Mouse (Mus musculus) spleen, adult 2 months (tissue): ENCODE results near the gene Defb25. TPM values are rescaled to one million over a fixed set of nuclear protein-coding genes. Genes with fewer than 3 reads are reported as not detected.

Experiments
- DNase-seq, 2 experiments: peaks; one replicate each; pipeline versions ENCODE4 v3.0.0 to v3.0.0-alpha.2; 2012 to 2021; ENCODE audit warnings: low spot score in 2 of 2, low read depth in 1 of 2
- H3K27ac ChIP-seq: fragments of 200-500 bp; 2 replicates; pipeline ENCODE4 v1.5.1; 2012; ENCODE audit warnings: low read length, inconsistent platforms; ENCODE audit not compliant: insufficient read depth
- H3K27me3 ChIP-seq: fragments of 200-500 bp; 2 replicates; pipeline ENCODE4 v1.6.1; 2012; ENCODE audit warnings: mild to moderate bottlenecking, moderate library complexity, low read length, inconsistent platforms; ENCODE audit not compliant: control insufficient read depth, insufficient read depth
- H3K36me3 ChIP-seq: fragments of 200-500 bp; 2 replicates; pipeline ENCODE4 v1.6.1; 2012; ENCODE audit warnings: mild to moderate bottlenecking, low read length, inconsistent platforms; ENCODE audit not compliant: control insufficient read depth, insufficient read depth
- H3K4me1 ChIP-seq: fragments of 200-500 bp; 2 replicates; pipeline ENCODE4 v1.6.1; 2011; ENCODE audit warnings: inconsistent platforms; ENCODE audit not compliant: control insufficient read depth, insufficient read depth, insufficient read length
- H3K4me3 ChIP-seq: fragments of 200-500 bp; 2 replicates; pipeline ENCODE4 v1.5.1; 2011; ENCODE audit warnings: mild to moderate bottlenecking, inconsistent platforms; ENCODE audit not compliant: insufficient read depth, insufficient read length; ENCODE audit errors: extremely low read depth
- CTCF ChIP-seq: fragments of 200-500 bp; IDR thresholded peaks from 2 replicates; pipeline ENCODE4 v1.5.1; 2011; ENCODE audit warnings: mild to moderate bottlenecking, inconsistent platforms; ENCODE audit not compliant: insufficient read depth, insufficient read length, insufficient replicate concordance; ENCODE audit errors: extremely low read depth
- POLR2A ChIP-seq: fragments of 200-500 bp; IDR thresholded peaks from 2 replicates; pipeline ENCODE4 v1.6.1; 2011; ENCODE audit warnings: low read depth, low read length, inconsistent platforms
- WGBS: fragments of 180-500 bp; shearing (Covaris S2); methylation state at CpG from one replicate; pipeline ENCODE4 v1.1.7; 2018; 5-methylcytosine and 5-hydroxymethylcytosine counted together
- polyA plus RNA-seq: library from polyadenylated mRNA; depleted of rRNA; stranded (reverse); fragments of >200 nt; gene quantifications from 2 replicates; pipeline ENCODE4 v1.2.3, GENCODE M21; 2012

Defb25 gene
- polyA plus RNA-seq, 1 experiment: 0.65 TPM

GRCm38 (mm10) chr2:152626774-152627591 lies 4.1 kb upstream of the Defb25 start, which contains the start of gene Rem1:
TSS of gene Rem1 (plus strand) at chr2:152626951.
- TF ChIP-seq CTCF (no peak), POLR2A (no peak)
- Histone ChIP-seq H3K4me3 (peak within 1 kb of the TSS; percentile 50), H3K4me1 (no peaks in the 10 kb centered on the region), H3K27ac (peak within 1 kb of the TSS; percentile 57), H3K27me3 (peaks cover 6% of the 10 kb centered on the region), H3K36me3 (no peaks in the 10 kb centered on the region)
- no peak for DNase-seq
- 5% methylated on average over 57 of the region's 59 CpGs for WGBS

- DNase-seq: no peak
- Histone ChIP-seq H3K4me1 (no peaks in the 10 kb centered on the region; the same call in 1 of the 2 replicates), H3K27me3 (peaks cover 6% of the 10 kb centered on the region), H3K4me3 (no peak overlapping the region), H3K36me3 (no peaks in the 10 kb centered on the region), H3K27ac (no peak overlapping the region)
- WGBS: 44% methylated on average over 1 of the region's 1 CpGs
- TF ChIP-seq POLR2A (no peak), CTCF (no peak)
Observed at GRCm38 (mm10) chr2:152625256-152625655, 2.4 kb upstream of the Defb25 start.

- no peaks in the 10 kb centered on the region; the same call in 1 of the 2 replicates for H3K4me1 ChIP-seq
- WGBS: 92% methylated on average over 2 of the region's 2 CpGs
- no peak overlapping the region for H3K27ac ChIP-seq
- no peaks in the 10 kb centered on the region for H3K36me3 ChIP-seq
- no peak for TF ChIP-seq POLR2A
- TF ChIP-seq CTCF: no peak
- DNase-seq: no peak
- H3K27me3 ChIP-seq: peaks cover 6% of the 10 kb centered on the region
- H3K4me3 ChIP-seq: no peak overlapping the region
Observed at GRCm38 (mm10) chr2:152624566-152624965, 1.7 kb upstream of the Defb25 start.

GRCm38 (mm10) chr2:152622151-152622550 lies 702 bp downstream of the Defb25 start:
- H3K27me3 ChIP-seq: peaks cover 4% of the 10 kb centered on the region
- no peaks in the 10 kb centered on the region for H3K36me3 ChIP-seq
- 79% methylated on average over 13 of the region's 13 CpGs for WGBS
- no peak overlapping the region for H3K27ac ChIP-seq
- H3K4me3 ChIP-seq: no peak overlapping the region
- DNase-seq: no peak
- TF ChIP-seq POLR2A (no peak), CTCF (no peak)
- no peaks in the 10 kb centered on the region; the same call in 1 of the 2 replicates for H3K4me1 ChIP-seq

GRCm38 (mm10) chr2:152620367-152621134 lies 2.3 kb downstream of the Defb25 start:
- no peak overlapping the region for H3K4me3 ChIP-seq
- 17% methylated on average over 9 of the region's 9 CpGs for WGBS
- H3K36me3 ChIP-seq: no peaks in the 10 kb centered on the region
- TF ChIP-seq POLR2A: no peak
- TF ChIP-seq CTCF: no peak
- no peaks in the 10 kb centered on the region; the same call in 1 of the 2 replicates for H3K4me1 ChIP-seq
- no peaks in the 10 kb centered on the region for H3K27me3 ChIP-seq
- no peak for DNase-seq
- H3K27ac ChIP-seq: peak overlapping the region; percentile 45

DNA sequence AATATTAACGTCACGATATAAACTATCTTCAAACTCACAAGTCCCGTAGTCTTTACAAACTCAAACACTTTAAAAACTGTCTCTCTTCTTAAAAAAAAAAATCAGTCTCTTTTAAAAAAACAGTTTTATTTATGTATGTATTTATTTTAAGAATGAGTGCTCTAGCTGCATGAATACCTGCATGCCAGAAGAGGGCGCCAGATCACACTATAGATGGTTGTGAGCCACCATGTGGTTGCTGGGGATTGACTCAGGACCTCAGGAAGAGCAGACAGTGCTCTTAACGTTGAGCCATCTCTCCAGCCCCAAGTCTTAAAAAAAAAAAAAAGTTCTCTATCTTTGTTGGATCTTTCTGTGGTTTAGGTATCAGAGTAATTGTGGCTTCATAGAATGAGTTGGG lies 5.5 kb downstream of the Defb25 start:
- H3K27ac ChIP-seq: no peak overlapping the region
- no peaks in the 10 kb centered on the region for H3K27me3 ChIP-seq
- H3K4me3 ChIP-seq: no peak overlapping the region
- no peak for DNase-seq
- TF ChIP-seq POLR2A (no peak), CTCF (peak; percentile 4; the same call in 1 of the 2 replicates)
- no peaks in the 10 kb centered on the region for H3K36me3 ChIP-seq
- 72% methylated on average over 5 of the region's 5 CpGs for WGBS
- no peaks in the 10 kb centered on the region; the same call in 1 of the 2 replicates for H3K4me1 ChIP-seq
